ENCODE assay signal across 13 mouse cellular contexts in genomic region chr1:180980464-180980863, GRCm38 (mm10). TPM values are rescaled to one million over a fixed set of nuclear protein-coding genes. Genes with fewer than 3 reads are reported as not detected.
DNase-seq lines count a peak whose midpoint lies in the region; ATAC-seq and TF ChIP-seq lines count a peak whose summit lies in the region.
"Had no signal": no experiment of that assay in that cellular context is flagged by ENCODE, and none has a peak within 500 bp of the region (broad histone marks: within the 10 kb centered on the region; RNA-seq: fewer than 3 reads in every experiment).

No protein-coding gene starts in this region.

- peak; percentile 26 for DNase-seq in embryo, embryonic 10.5 days (ENCODE audit: low spot score)
- no peak for DNase-seq in embryo, embryonic 9.5 days (ENCODE audit: extremely low spot score)
- no peak for DNase-seq in lung, postnatal 0 days (ENCODE audit: low spot score)
- no peak for DNase-seq in lung, postnatal 14 days
- no peak for DNase-seq in kidney, postnatal 10 days
- no peak for DNase-seq in right cerebral cortex, postnatal 14 days
- DNase-seq: cerebellum, adult 18-20 months; gastrocnemius, postnatal 10 days had no signal

- no peaks in the 10 kb centered on the region for H3K36me3 ChIP-seq in lung, postnatal 0 days (ENCODE audit: insufficient read depth, low read length)
- H3K36me3 ChIP-seq in small intestine, adult 2 months (ENCODE audit: control insufficient read depth, insufficient read depth, low read length), result no peaks in the 10 kb centered on the region
- H3K36me3 ChIP-seq: hindbrain, embryonic 15.5 days had no signal

- no peak for ATAC-seq in lung, postnatal 0 days
- ATAC-seq in erythroblast, adult 5-6 weeks (replicated peaks; ENCODE audit: low FRiP score, poor library complexity, severe bottlenecking), result peak; percentile 59

- no peak for TF ChIP-seq POLR2A in small intestine, adult 2 months (IDR thresholded peaks at IDR 0.05; ENCODE audit: low read depth, low read length)

- H3K27me3 ChIP-seq in lung, postnatal 0 days (replicated peaks; ENCODE audit: insufficient read depth, low read length), result no peaks in the 10 kb centered on the region
- H3K27me3 ChIP-seq in small intestine, adult 2 months (ENCODE audit: control insufficient read depth, insufficient read depth, low read length), result no peaks in the 10 kb centered on the region
- H3K27me3 ChIP-seq: hindbrain, embryonic 15.5 days had no signal

- H3K27ac ChIP-seq in lung, postnatal 0 days (ENCODE audit: low read length), result no peak overlapping the region
- no peak overlapping the region for H3K27ac ChIP-seq in small intestine, adult 2 months (ENCODE audit: insufficient read depth, low read depth, low read length)
- H3K27ac ChIP-seq: hindbrain, embryonic 15.5 days; macrophage had no signal

- no peak overlapping the region for H3K9ac ChIP-seq in lung, postnatal 0 days (replicated peaks; ENCODE audit: low read depth)
- H3K9ac ChIP-seq: hindbrain, embryonic 15.5 days had no signal

- H3K4me3 ChIP-seq in lung, postnatal 0 days (ENCODE audit: low read depth, low read length), result no peak overlapping the region
- H3K4me3 ChIP-seq in small intestine, adult 2 months (ENCODE audit: low read depth, low read length), result no peak overlapping the region
- H3K4me3 ChIP-seq: erythroblast, embryonic 14.5 days; hindbrain, embryonic 15.5 days had no signal

- H3K4me2 ChIP-seq in lung, postnatal 0 days (replicated peaks; ENCODE audit: low read depth, low read length), result no peak overlapping the region
- H3K4me2 ChIP-seq: hindbrain, embryonic 15.5 days had no signal

- peak; percentile 40; the same call in 1 of the 2 replicates for TF ChIP-seq CTCF in lung, postnatal 0 days (IDR thresholded peaks at IDR 0.05)
- TF ChIP-seq CTCF in small intestine, adult 2 months (IDR thresholded peaks at IDR 0.05; ENCODE audit: extremely low read depth, insufficient read length, insufficient replicate concordance, low read depth, low read length), result peak; percentile 13; the same call in 1 of the 2 replicates

- WGBS in lung, postnatal 0 days, result 58% methylated on average over 2 of the region's 2 CpGs
- WGBS in small intestine, adult 2 months, result 71% methylated on average over 2 of the region's 2 CpGs

- no peaks in the 10 kb centered on the region for H3K9me3 ChIP-seq in lung, postnatal 0 days (ENCODE audit: low read length)
- H3K9me3 ChIP-seq: hindbrain, embryonic 15.5 days had no signal

- TF ChIP-seq EP300 in lung, postnatal 0 days (IDR thresholded peaks at IDR 0.05), result no peak

- no peaks in the 10 kb centered on the region for H3K4me1 ChIP-seq in lung, postnatal 0 days (ENCODE audit: insufficient read depth, low read depth, low read length)
- peaks cover 7% of the 10 kb centered on the region; the same call in 1 of the 2 replicates for H3K4me1 ChIP-seq in small intestine, adult 2 months (ENCODE audit: control insufficient read depth, insufficient read depth, insufficient read length, low read length)
- H3K4me1 ChIP-seq: hindbrain, embryonic 15.5 days had no signal

RNA-seq across cellular contexts. Expression of gene Tmem63a, which starts 38.3 kb away (rescaled TPM):
- polyA plus RNA-seq in lung, postnatal 0 days (2015; fragmentation: Nextera tagmentation; extraction: Ambion mirVana), result 22.7 and 25.1 TPM in 2 replicates
- 8.5 and 13.8 TPM in 2 replicates for total RNA-seq in erythroblast, adult 5-6 weeks (2015; ENCODE audit: low replicate concordance)
- total RNA-seq in erythroblast, adult 5-6 weeks (2017; ENCODE audit: low replicate concordance), result 6.6 and 13.1 TPM in 2 replicates
- polyA plus RNA-seq in small intestine, adult 2 months (2012; rRNA removed), result 23.5 and 31.9 TPM in 2 replicates

RNA-seq across cellular contexts. Expression of gene Ephx1, which starts 40.2 kb away (rescaled TPM):
- polyA plus RNA-seq in lung, postnatal 0 days (2015; fragmentation: Nextera tagmentation; extraction: Ambion mirVana), result 29.4 and 35.7 TPM in 2 replicates
- total RNA-seq in erythroblast, adult 5-6 weeks (2015; ENCODE audit: low replicate concordance), result 6.1 and 12.5 TPM in 2 replicates
- 3.3 TPM in 1 of 2 replicates, not detected in the other for total RNA-seq in erythroblast, adult 5-6 weeks (2017; ENCODE audit: low replicate concordance)
- polyA plus RNA-seq in small intestine, adult 2 months (2012; rRNA removed), result 10.0 and 10.6 TPM in 2 replicates
- polyA plus RNA-seq: erythroblast, embryonic 14.5 days had no signal

RNA-seq across cellular contexts. Expression of gene Lefty1, which starts 45.6 kb away (rescaled TPM):
- 1.1 and 2.1 TPM in 2 replicates for polyA plus RNA-seq in lung, postnatal 0 days (2015; fragmentation: Nextera tagmentation; extraction: Ambion mirVana)
- not detected in 2 replicates for total RNA-seq in erythroblast, adult 5-6 weeks (2015; ENCODE audit: low replicate concordance)
- total RNA-seq in erythroblast, adult 5-6 weeks (2017; ENCODE audit: low replicate concordance), result not detected in 2 replicates
- polyA plus RNA-seq in small intestine, adult 2 months (2012; rRNA removed), result 6.3 and 7.1 TPM in 2 replicates
